Mouse (Mus musculus): ENCODE measurements around the gene Gm10721.
A peak's percentile ranks its signal among the peaks of the same experiment; 100 is the strongest.
"Not testable (repeated sequence)": the region's sequence is repeated elsewhere in the genome, so short reads cannot be mapped to it uniquely, and the experiment has no call there.

Gm10721 gene

GRCm38 (mm10) chr9:3012733-3013279 is at the start of gene Gm10721:
Gene Gm10721, plus strand, starts transcription at chr9:3013140.
- DNase-seq (ENCODE audit: low spot score in 2 of 2), result not testable (repeated sequence)

GRCm38 (mm10) chr9:3000445-3000972 is 12.4 kb upstream of the Gm10721 start, which contains the start of gene Gm10722:
Gene Gm10722, plus strand, starts transcription at chr9:3000922.
- DNase-seq (ENCODE audit: low spot score in 2 of 2), result peak in 1 of 2 experiments; percentile 10

- peak; percentile 9 to 17 for DNase-seq (ENCODE audit: low spot score in 2 of 2)
These were observed 11.9 kb upstream of the Gm10721 start for GRCm38 (mm10) chr9:3001006-3001405.

- DNase-seq (ENCODE audit: low spot score in 2 of 2), result peak; percentile 99 to 100
These were observed 10.8 kb upstream of the Gm10721 start for GRCm38 (mm10) chr9:3001948-3002659.

GRCm38 (mm10) chr9:3002794-3003396 is 10.0 kb upstream of the Gm10721 start, which contains the start of gene Gm11168:
Gene Gm11168, plus strand, starts transcription at chr9:3003346.
- not testable (repeated sequence) for DNase-seq (ENCODE audit: low spot score in 2 of 2)

- not testable (repeated sequence) for DNase-seq (ENCODE audit: low spot score in 2 of 2)
These were observed 6.8 kb upstream of the Gm10721 start for GRCm38 (mm10) chr9:3006179-3006578.

GRCm38 (mm10) chr9:3006636-3007035 is 6.3 kb upstream of the Gm10721 start:
- DNase-seq (ENCODE audit: low spot score in 2 of 2), result peak; percentile 96 to 100

GRCm38 (mm10) chr9:3007272-3007671 is 5.7 kb upstream of the Gm10721 start:
- DNase-seq (ENCODE audit: low spot score in 2 of 2), result not testable (repeated sequence)

- DNase-seq (ENCODE audit: low spot score in 2 of 2), result not testable (repeated sequence)
These were observed 3.6 kb upstream of the Gm10721 start for GRCm38 (mm10) chr9:3009331-3009730.

GRCm38 (mm10) chr9:3012054-3012621 is 802 bp upstream of the Gm10721 start:
- not testable (repeated sequence) for DNase-seq (ENCODE audit: low spot score in 2 of 2)

- DNase-seq (ENCODE audit: low spot score in 2 of 2), result not testable (repeated sequence)
These were observed 2.4 kb downstream of the Gm10721 start, which contains the start of gene Gm10720 for GRCm38 (mm10) chr9:3015354-3015753. Gene Gm10720, plus strand, starts transcription at chr9:3015654.

- DNase-seq (ENCODE audit: low spot score in 2 of 2), result not testable (repeated sequence)
These were observed 3.0 kb downstream of the Gm10721 start for GRCm38 (mm10) chr9:3015896-3016295.

GRCm38 (mm10) chr9:3017108-3017507 is 4.2 kb downstream of the Gm10721 start, which contains the start of gene Gm10719:
Gene Gm10719, plus strand, starts transcription at chr9:3017408.
- not testable (repeated sequence) for DNase-seq (ENCODE audit: low spot score in 2 of 2)

GRCm38 (mm10) chr9:3018944-3019343 is 6.0 kb downstream of the Gm10721 start:
- not testable (repeated sequence) for DNase-seq (ENCODE audit: low spot score in 2 of 2)

GRCm38 (mm10) chr9:3019835-3020727 is 7.1 kb downstream of the Gm10721 start:
- DNase-seq (ENCODE audit: low spot score in 2 of 2), result peak; percentile 10 to 54

- DNase-seq (ENCODE audit: low spot score in 2 of 2), result peak; percentile 59 to 90
These were observed 9.5 kb downstream of the Gm10721 start for GRCm38 (mm10) chr9:3022316-3023008.

- DNase-seq (ENCODE audit: low spot score in 2 of 2), result peak; percentile 45 to 72
These were observed 10.5 kb downstream of the Gm10721 start, which contains the start of gene Gm10718 for GRCm38 (mm10) chr9:3023312-3023984. Gene Gm10718, plus strand, starts transcription at chr9:3023547.

- peak; percentile 98 to 100 for DNase-seq (ENCODE audit: low spot score in 2 of 2)
These were observed 11.2 kb downstream of the Gm10721 start for GRCm38 (mm10) chr9:3023985-3024648.

- peak in 1 of 2 experiments; percentile 60 for DNase-seq (ENCODE audit: low spot score in 2 of 2)
These were observed 12.1 kb downstream of the Gm10721 start, which contains the start of gene Gm10717 for GRCm38 (mm10) chr9:3024912-3025467. Gene Gm10717, plus strand, starts transcription at chr9:3025417.

All from left cerebral cortex, adult 9 months (tissue).